Mouse (Mus musculus) G1E (cell line): ENCODE measurements around the gene Acaca. TPM values are rescaled to one million over a fixed set of nuclear protein-coding genes. Genes with fewer than 3 reads are reported as not detected.

Source experiments
- ATAC-seq: 2 replicates; pipeline ENCODE4 v1.8.0; 2016; ENCODE audit warnings: mild to moderate bottlenecking; ENCODE audit not compliant: insufficient number of reproducible peaks, poor library complexity, low FRiP score, severe bottlenecking; ENCODE audit errors: extremely low read depth
- DNase-seq: peaks from one replicate; pipeline ENCODE4 v3.0.0; 2012; ENCODE audit warnings: low spot score
- H3K27me3 ChIP-seq: 2 replicates; pipeline ENCODE4 v1.6.1; 2012; ENCODE audit warnings: mild to moderate bottlenecking, low read length, inconsistent platforms; ENCODE audit not compliant: insufficient read depth
- H3K36me3 ChIP-seq: replicated peaks from 2 replicates; pipeline ENCODE3; 2012; ENCODE audit warnings: mild to moderate bottlenecking, inconsistent platforms
- H3K4me1 ChIP-seq: 2 replicates; pipeline ENCODE4 v1.6.1; 2012; ENCODE audit warnings: low read depth, low read length, inconsistent platforms, mixed read lengths; ENCODE audit not compliant: insufficient read depth
- H3K4me3 ChIP-seq: 2 replicates; pipeline ENCODE4 v1.5.1; 2012; ENCODE audit warnings: low read depth, mild to moderate bottlenecking, inconsistent platforms, low read length, moderate library complexity, mixed read lengths
- H3K9me3 ChIP-seq: replicated peaks from 2 replicates; pipeline ENCODE4 v1.6.1; 2012; ENCODE audit warnings: inconsistent platforms
- CTCF ChIP-seq: IDR thresholded peaks from 2 replicates; pipeline ENCODE4 v1.5.1; 2012; ENCODE audit warnings: low read depth, low read length, inconsistent platforms, mixed read lengths
- GATA1 ChIP-seq: IDR thresholded peaks from 2 replicates; pipeline ENCODE4 v1.6.1; 2012; ENCODE audit warnings: borderline replicate concordance, low read length, inconsistent platforms, mixed read lengths
- GATA2 ChIP-seq: IDR thresholded peaks from 2 replicates; pipeline ENCODE4 v1.6.1; 2012; ENCODE audit warnings: low read depth, low read length, inconsistent platforms, borderline replicate concordance
- POLR2AphosphoS5 ChIP-seq: IDR thresholded peaks from 2 replicates; pipeline ENCODE4 v1.6.1; 2012; ENCODE audit warnings: low read depth, low read length, inconsistent platforms; ENCODE audit not compliant: insufficient replicate concordance
- TAL1 ChIP-seq: conservative IDR thresholded peaks from 2 replicates; pipeline ENCODE4 v1.6.1; 2012; ENCODE audit warnings: low read depth, low read length, inconsistent platforms, mixed read lengths
- polyA plus RNA-seq: library from polyadenylated mRNA; stranded (reverse); fragments of >175 nt; gene quantifications from 2 replicates; pipeline ENCODE4 v1.2.3, GENCODE M21; 2012
- total RNA-seq, 2 experiments: library from RNA; stranded (forward) in 1 of 2; stranded (reverse) in 1 of 2; fragments of 200-1000 nt in 1 of 2; fragments of >200 nt in 1 of 2; fragmentation: Nextera tagmentation in 1 of 2; gene quantifications; 2 replicates each; pipeline ENCODE4 v1.2.3; 2014 to 2017

The Acaca gene
- total and polyA plus RNA-seq, 3 experiments: 19.3 to 45.3 (median 37.2) TPM

GRCm38 (mm10) chr11:84340630-84341029, 211.2 kb downstream of the Acaca start:
- H3K4me1 ChIP-seq: peaks cover 28% of the 10 kb centered on the region
- ATAC-seq (no peak), DNase-seq (no peak)
- no peaks in the 10 kb centered on the region for H3K9me3 ChIP-seq
- peaks cover 25% of the 10 kb centered on the region for H3K36me3 ChIP-seq
- no peak for TF ChIP-seq GATA2
- TF ChIP-seq GATA1: no peak
- TF ChIP-seq POLR2AphosphoS5: no peak
- TF ChIP-seq CTCF: no peak
- no peak for TF ChIP-seq TAL1
- H3K4me3 ChIP-seq: no peak overlapping the region; the same call in 1 of the 2 replicates
- H3K27me3 ChIP-seq: no peaks in the 10 kb centered on the region

- no peak overlapping the region for H3K4me3 ChIP-seq
- peaks cover 37% of the 10 kb centered on the region for H3K4me1 ChIP-seq
- DNase-seq (no peak), ATAC-seq (no peak)
- H3K9me3 ChIP-seq: no peaks in the 10 kb centered on the region
- H3K36me3 ChIP-seq: peaks cover 31% of the 10 kb centered on the region
- H3K27me3 ChIP-seq: no peaks in the 10 kb centered on the region
- no peak for TF ChIP-seq CTCF
- no peak for TF ChIP-seq POLR2AphosphoS5
- TF ChIP-seq TAL1: no peak
- TF ChIP-seq GATA2: no peak
- no peak for TF ChIP-seq GATA1
These were observed 215.2 kb downstream of the Acaca start for GRCm38 (mm10) chr11:84344522-84345236.

GRCm38 (mm10) chr11:84347766-84348165, 218.3 kb downstream of the Acaca start:
- no peaks in the 10 kb centered on the region for H3K27me3 ChIP-seq
- H3K4me1 ChIP-seq: peaks cover 50% of the 10 kb centered on the region
- no peaks in the 10 kb centered on the region for H3K9me3 ChIP-seq

GRCm38 (mm10) chr11:84348843-84349825, 219.7 kb downstream of the Acaca start:
- TF ChIP-seq POLR2AphosphoS5 (no peak), GATA2 (no peak), CTCF (no peak), GATA1 (no peak), TAL1 (no peak)
- Histone ChIP-seq H3K36me3 (peaks cover 37% of the 10 kb centered on the region), H3K27me3 (no peaks in the 10 kb centered on the region), H3K4me3 (no peak overlapping the region), H3K4me1 (peaks cover 51% of the 10 kb centered on the region), H3K9me3 (no peaks in the 10 kb centered on the region)
- DNase-seq (no peak), ATAC-seq (no peak)

More at GRCm38 (mm10) chr11:84347766-84348165, 218.3 kb downstream of the Acaca start:
- ATAC-seq (no peak), DNase-seq (no peak)
- no peak overlapping the region for H3K4me3 ChIP-seq
- peaks cover 34% of the 10 kb centered on the region for H3K36me3 ChIP-seq
- no peak for TF ChIP-seq CTCF
- no peak for TF ChIP-seq GATA1
- no peak for TF ChIP-seq GATA2
- TF ChIP-seq POLR2AphosphoS5: no peak
- TF ChIP-seq TAL1: no peak

GRCm38 (mm10) chr11:84351150-84351549, 221.7 kb downstream of the Acaca start:
- DNase-seq (peak; percentile 39), ATAC-seq (peak; percentile 83)
- Histone ChIP-seq H3K4me3 (peak overlapping the region; percentile 38; the same call in 1 of the 2 replicates), H3K4me1 (peaks cover 52% of the 10 kb centered on the region), H3K27me3 (no peaks in the 10 kb centered on the region), H3K9me3 (no peaks in the 10 kb centered on the region), H3K36me3 (peaks cover 45% of the 10 kb centered on the region)
- TF ChIP-seq GATA2 (no peak), CTCF (no peak), TAL1 (peak; percentile 75)

GRCm38 (mm10) chr11:84353058-84353726, 223.7 kb downstream of the Acaca start:
- no peak for ATAC-seq
- Histone ChIP-seq H3K4me1 (peaks cover 50% of the 10 kb centered on the region), H3K9me3 (no peaks in the 10 kb centered on the region), H3K27me3 (no peaks in the 10 kb centered on the region), H3K4me3 (no peak overlapping the region), H3K36me3 (peaks cover 49% of the 10 kb centered on the region)
- no peak for TF ChIP-seq TAL1
- TF ChIP-seq GATA2: no peak
- no peak for TF ChIP-seq POLR2AphosphoS5
- no peak for TF ChIP-seq CTCF
- no peak for TF ChIP-seq GATA1
- no peak for DNase-seq
